Mouse (Mus musculus): ENCODE results near the gene Mxi1. TPM values are rescaled to one million over a fixed set of nuclear protein-coding genes. Genes with fewer than 3 reads are reported as not detected.
A peak's percentile ranks its signal among the peaks of the same experiment; 100 is the strongest.

The Mxi1 gene
- polyA plus RNA-seq, 1 experiment from 2014 or later = 59.6 TPM

DNA sequence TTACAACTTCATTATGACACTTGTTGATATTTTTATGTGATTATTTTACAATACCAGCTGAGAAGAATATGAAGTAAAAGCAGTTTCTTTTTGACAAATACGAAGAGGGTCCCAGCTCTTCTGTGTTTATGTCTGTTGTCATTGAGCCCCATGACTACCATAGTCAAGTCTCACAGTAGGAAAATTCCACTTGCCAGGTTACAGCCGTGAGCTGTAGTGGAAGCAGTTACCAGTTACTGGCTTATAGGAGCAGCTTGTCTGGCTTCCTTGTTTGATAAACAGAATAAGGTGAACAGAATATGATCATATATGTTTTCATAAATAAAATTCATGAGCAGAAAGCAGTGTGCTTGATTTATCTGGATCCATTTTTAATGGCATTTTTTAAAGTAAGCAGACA lies 54.2 kb downstream of the Mxi1 start:
- no peaks in the 10 kb centered on the region for H3K27me3 ChIP-seq (ENCODE audit: control insufficient read depth, insufficient read depth, low read length)
- DNase-seq (ENCODE audit: low spot score) (no peak), ATAC-seq (ENCODE audit: low FRiP score) (no peak)
- H3K4me3 ChIP-seq (ENCODE audit: low read depth, low read length) = no peak overlapping the region
- H3K4me1 ChIP-seq (replicated peaks; ENCODE audit: control insufficient read depth, insufficient read depth, low read length) = 0 out of 2 replicates have a peak, but pooled peaks cover 3% of the 10 kb centered on the region
- no peaks in the 10 kb centered on the region for H3K9me3 ChIP-seq (ENCODE audit: control insufficient read depth, low read length)
- H3K27ac ChIP-seq (ENCODE audit: low read depth, low read length) = no peak overlapping the region
- no peaks in the 10 kb centered on the region for H3K36me3 ChIP-seq (ENCODE audit: control insufficient read depth, insufficient read depth, low read length)
- no peak overlapping the region for H3K9ac ChIP-seq (ENCODE audit: low read depth, low read length)
- no peak overlapping the region for H3K4me2 ChIP-seq (replicated peaks; ENCODE audit: low read depth, low read length)
- 80% methylated on average over 2 of the region's 2 CpGs for WGBS

DNA sequence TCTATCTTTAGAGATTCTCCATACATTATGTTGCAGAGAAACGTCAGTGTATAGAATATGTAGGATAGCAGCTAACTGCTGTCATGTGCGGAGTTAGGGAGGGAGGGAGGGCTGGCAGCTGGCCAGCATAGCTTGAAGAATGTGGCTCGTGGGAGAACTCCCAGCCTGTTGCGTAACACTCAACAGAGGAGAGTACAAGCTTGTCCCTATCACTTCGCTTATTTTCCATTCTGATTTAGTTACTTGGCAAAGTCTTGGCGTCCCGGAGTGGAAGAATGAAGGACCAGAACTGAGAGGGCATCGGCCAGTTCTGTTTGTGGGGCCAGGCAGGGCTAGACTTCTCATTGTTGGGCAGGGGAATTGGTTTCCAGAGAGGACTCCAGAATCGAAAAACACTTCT lies 54.6 kb downstream of the Mxi1 start:
- no peak for ATAC-seq (ENCODE audit: low FRiP score)
- Histone ChIP-seq H3K27ac (ENCODE audit: low read depth, low read length) (no peak overlapping the region), H3K4me1 (replicated peaks; ENCODE audit: control insufficient read depth, insufficient read depth, low read length) (0 out of 2 replicates have a peak, but pooled peaks cover 3% of the 10 kb centered on the region), H3K27me3 (ENCODE audit: control insufficient read depth, insufficient read depth, low read length) (no peaks in the 10 kb centered on the region), H3K4me2 (replicated peaks; ENCODE audit: low read depth, low read length) (no peak overlapping the region), H3K4me3 (ENCODE audit: low read depth, low read length) (no peak overlapping the region), H3K9me3 (ENCODE audit: control insufficient read depth, low read length) (no peaks in the 10 kb centered on the region), H3K9ac (ENCODE audit: low read depth, low read length) (no peak overlapping the region), H3K36me3 (ENCODE audit: control insufficient read depth, insufficient read depth, low read length) (no peaks in the 10 kb centered on the region)
- whole genome bisulfite sequencing = 65% methylated on average over 9 of the region's 9 CpGs
- DNase-seq (ENCODE audit: low spot score) = peak; percentile 55

DNA sequence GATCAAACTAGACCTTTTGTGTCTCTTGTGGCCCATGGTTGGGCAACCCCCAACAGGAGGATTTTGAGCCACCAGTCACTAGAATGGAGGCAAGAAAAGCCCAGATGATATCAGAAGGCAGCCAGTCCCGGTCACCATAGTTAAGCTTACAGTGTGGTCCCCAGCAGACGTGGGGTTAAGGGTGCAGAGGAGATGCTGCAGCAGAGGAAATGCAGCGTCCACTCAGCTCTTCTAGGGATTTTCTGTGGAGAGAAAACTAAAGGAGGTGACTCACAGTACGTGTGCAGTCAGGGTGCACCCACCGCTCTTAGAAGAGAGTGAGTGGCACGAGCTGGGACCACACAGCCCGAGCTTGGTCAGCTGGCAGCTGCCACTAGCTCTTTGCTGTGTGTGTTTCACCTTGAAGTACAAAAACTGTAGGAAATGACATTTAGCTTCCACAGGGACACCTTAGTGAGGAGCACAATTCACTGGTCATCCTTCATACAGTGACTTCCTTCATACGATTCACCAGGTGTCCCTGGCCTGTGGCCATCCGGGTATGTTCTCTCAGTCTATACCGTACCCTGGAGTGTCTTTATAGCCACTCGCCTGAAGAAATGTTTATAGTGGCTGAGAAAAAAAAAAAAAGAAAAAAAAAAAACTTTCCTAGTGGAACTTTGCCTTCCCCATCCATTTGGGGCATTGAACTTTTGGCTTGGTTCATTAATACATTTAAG lies 55.9 kb downstream of the Mxi1 start:
- Histone ChIP-seq H3K4me3 (ENCODE audit: low read depth, low read length) (no peak overlapping the region), H3K27ac (ENCODE audit: low read depth, low read length) (no peak overlapping the region), H3K9ac (ENCODE audit: low read depth, low read length) (no peak overlapping the region), H3K36me3 (ENCODE audit: control insufficient read depth, insufficient read depth, low read length) (no peaks in the 10 kb centered on the region), H3K27me3 (ENCODE audit: control insufficient read depth, insufficient read depth, low read length) (no peaks in the 10 kb centered on the region), H3K4me2 (replicated peaks; ENCODE audit: low read depth, low read length) (no peak overlapping the region), H3K9me3 (ENCODE audit: control insufficient read depth, low read length) (no peaks in the 10 kb centered on the region), H3K4me1 (replicated peaks; ENCODE audit: control insufficient read depth, insufficient read depth, low read length) (0 out of 2 replicates have a peak, but pooled peaks cover 3% of the 10 kb centered on the region)
- DNase-seq (ENCODE audit: low spot score) (no peak), ATAC-seq (ENCODE audit: low FRiP score) (no peak)
- WGBS = 88% methylated on average over 11 of the region's 11 CpGs

DNA sequence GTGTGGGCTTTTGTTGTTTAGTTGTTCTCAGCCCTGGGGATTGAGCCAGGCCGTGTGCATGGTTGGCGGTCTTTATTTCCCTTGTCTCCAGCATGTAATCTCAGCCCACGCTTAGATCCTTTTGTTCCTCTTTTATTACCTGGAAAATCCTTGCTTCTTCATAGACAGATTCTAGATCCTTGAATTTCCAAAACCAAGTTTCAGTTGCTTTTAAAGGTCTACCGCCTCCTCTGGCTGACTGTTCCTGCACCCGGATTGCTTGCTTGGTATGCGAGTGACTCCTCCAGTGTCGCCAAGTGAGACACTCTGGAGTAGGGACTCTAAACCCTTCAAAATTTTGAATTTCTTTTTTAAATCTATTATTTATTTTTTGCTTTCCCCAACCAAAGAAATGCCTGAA lies 56.6 kb downstream of the Mxi1 start:
- ATAC-seq (ENCODE audit: low FRiP score) = no peak

DNA sequence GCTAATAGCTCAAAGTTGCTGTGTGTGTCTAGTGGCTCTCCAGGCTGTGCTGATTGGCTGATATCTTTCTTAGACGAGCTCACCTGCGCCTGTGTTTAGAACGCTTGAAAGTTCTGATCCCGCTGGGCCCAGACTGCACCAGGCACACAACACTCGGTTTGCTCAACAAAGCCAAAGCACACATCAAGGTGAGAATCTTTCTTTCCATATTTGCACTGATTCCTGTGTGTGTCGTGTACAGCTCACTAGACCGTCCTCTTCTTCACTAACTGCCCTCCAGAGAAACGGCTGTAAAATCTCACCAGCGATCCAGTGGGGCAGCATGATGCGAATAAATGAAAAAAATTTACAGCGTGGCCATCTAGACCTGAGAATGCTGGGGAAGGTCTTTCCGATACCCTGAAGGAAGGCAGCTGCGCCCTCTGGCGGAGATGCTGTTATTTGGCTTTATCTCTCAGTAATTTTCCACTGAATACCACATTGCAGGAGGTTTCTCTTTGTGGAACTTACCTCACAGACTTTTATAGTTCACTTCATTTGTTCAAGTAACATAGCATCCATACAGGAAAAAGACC lies 59.2 kb downstream of the Mxi1 start:
- 41% methylated on average over 14 of the region's 14 CpGs for WGBS
- H3K27me3 ChIP-seq (ENCODE audit: control insufficient read depth, insufficient read depth, low read length) = no peaks in the 10 kb centered on the region
- H3K4me3 ChIP-seq (ENCODE audit: low read depth, low read length) = no peak overlapping the region
- peak; percentile 89 for DNase-seq (ENCODE audit: low spot score)
- no peaks in the 10 kb centered on the region for H3K36me3 ChIP-seq (ENCODE audit: control insufficient read depth, insufficient read depth, low read length)
- no peak overlapping the region for H3K4me2 ChIP-seq (replicated peaks; ENCODE audit: low read depth, low read length)
- peak; percentile 56; the same call in 1 of the 2 replicates for ATAC-seq (ENCODE audit: low FRiP score)
- H3K9ac ChIP-seq (ENCODE audit: low read depth, low read length) = no peak overlapping the region
- no peak overlapping the region for H3K27ac ChIP-seq (ENCODE audit: low read depth, low read length)
- H3K9me3 ChIP-seq (ENCODE audit: control insufficient read depth, low read length) = no peaks in the 10 kb centered on the region
- 0 out of 2 replicates have a peak, but pooled peaks cover 3% of the 10 kb centered on the region for H3K4me1 ChIP-seq (replicated peaks; ENCODE audit: control insufficient read depth, insufficient read depth, low read length)

More for the DNA sequence above, 56.6 kb downstream of the Mxi1 start:
- Histone ChIP-seq H3K36me3 (ENCODE audit: control insufficient read depth, insufficient read depth, low read length) (no peaks in the 10 kb centered on the region), H3K4me1 (replicated peaks; ENCODE audit: control insufficient read depth, insufficient read depth, low read length) (0 out of 2 replicates have a peak, but pooled peaks cover 3% of the 10 kb centered on the region), H3K27ac (ENCODE audit: low read depth, low read length) (no peak overlapping the region), H3K4me3 (ENCODE audit: low read depth, low read length) (no peak overlapping the region), H3K9me3 (ENCODE audit: control insufficient read depth, low read length) (no peaks in the 10 kb centered on the region), H3K27me3 (ENCODE audit: control insufficient read depth, insufficient read depth, low read length) (no peaks in the 10 kb centered on the region), H3K4me2 (replicated peaks; ENCODE audit: low read depth, low read length) (no peak overlapping the region), H3K9ac (ENCODE audit: low read depth, low read length) (no peak overlapping the region)
- WGBS = 84% methylated on average over 7 of the region's 7 CpGs
- DNase-seq (ENCODE audit: low spot score) = no peak

DNA sequence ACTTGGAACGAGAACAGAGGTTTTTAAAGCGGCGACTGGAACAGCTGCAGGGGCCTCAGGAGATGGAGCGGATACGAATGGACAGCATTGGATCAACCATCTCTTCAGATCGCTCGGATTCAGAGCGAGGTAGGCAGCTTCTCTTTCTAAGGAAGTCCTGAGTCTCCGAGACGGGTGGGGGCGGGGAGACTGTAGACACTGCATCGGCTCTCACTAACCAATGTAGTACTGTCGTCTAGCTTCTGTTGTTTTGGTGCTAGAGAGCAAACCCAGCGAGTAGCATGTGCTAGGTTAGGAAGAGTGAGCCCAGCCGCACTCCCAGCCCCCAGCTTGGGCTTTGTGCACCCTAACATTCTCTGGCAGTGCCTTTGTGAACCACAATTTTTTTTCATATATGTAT lies 59.9 kb downstream of the Mxi1 start:
- H3K9me3 ChIP-seq (ENCODE audit: control insufficient read depth, low read length) = no peaks in the 10 kb centered on the region
- no peak overlapping the region for H3K4me2 ChIP-seq (replicated peaks; ENCODE audit: low read depth, low read length)
- ATAC-seq (ENCODE audit: low FRiP score) = no peak
- no peak for DNase-seq (ENCODE audit: low spot score)
- H3K27me3 ChIP-seq (ENCODE audit: control insufficient read depth, insufficient read depth, low read length) = no peaks in the 10 kb centered on the region
- no peak overlapping the region; the same call in 1 of the 2 replicates for H3K27ac ChIP-seq (ENCODE audit: low read depth, low read length)
- no peaks in the 10 kb centered on the region for H3K4me1 ChIP-seq (replicated peaks; ENCODE audit: control insufficient read depth, insufficient read depth, low read length)
- H3K4me3 ChIP-seq (ENCODE audit: low read depth, low read length) = no peak overlapping the region
- no peak overlapping the region for H3K9ac ChIP-seq (ENCODE audit: low read depth, low read length)
- H3K36me3 ChIP-seq (ENCODE audit: control insufficient read depth, insufficient read depth, low read length) = no peaks in the 10 kb centered on the region
- 82% methylated on average over 15 of the region's 15 CpGs for WGBS

DNA sequence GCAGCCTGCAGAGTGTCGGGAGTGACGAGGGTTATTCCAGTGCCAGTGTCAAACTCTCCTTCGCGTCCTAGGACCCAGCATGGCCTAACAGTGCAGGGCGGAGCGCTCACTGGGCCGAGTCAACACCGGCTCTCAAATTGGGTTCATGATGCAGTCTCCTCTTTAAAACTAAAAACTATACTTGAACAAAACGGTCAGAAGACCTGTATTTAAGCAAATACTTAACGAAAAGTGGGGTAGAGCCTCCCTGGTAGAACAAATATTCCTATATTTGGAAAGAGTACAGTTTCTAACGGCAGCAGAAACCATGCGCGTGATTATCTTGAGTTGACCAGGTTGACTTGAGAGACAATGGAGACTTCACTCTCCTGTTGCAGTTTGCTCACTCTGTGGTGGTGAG lies 61.3 kb downstream of the Mxi1 start, which contains the start of gene Gm10197:
Gm10197 (minus strand) TSS at position 101 of the 400 bp plus-strand sequence.
- WGBS = 91% methylated on average over 13 of the region's 13 CpGs
- no peaks in the 10 kb centered on the region for H3K36me3 ChIP-seq (ENCODE audit: control insufficient read depth, insufficient read depth, low read length)

DNA sequence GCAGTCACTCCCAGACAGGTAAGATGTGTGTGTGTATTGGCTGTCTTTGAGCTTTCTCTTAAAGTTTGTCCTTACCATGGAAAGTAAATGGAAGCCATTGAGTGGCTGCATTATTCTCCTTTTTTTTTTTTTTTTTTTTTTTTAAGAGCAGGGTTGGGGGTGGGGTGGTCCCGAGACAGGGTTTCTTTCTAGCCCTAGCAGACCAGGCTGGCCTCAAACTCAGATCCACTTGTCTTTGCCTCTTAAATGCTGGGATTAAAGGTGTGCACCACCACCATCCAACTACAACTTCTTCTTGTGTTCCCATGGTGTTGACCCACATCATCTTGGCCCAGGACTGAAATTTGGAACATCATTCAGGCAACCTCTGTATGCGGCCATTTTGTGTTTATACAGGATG lies 63.3 kb downstream of the Mxi1 start:
- no peaks in the 10 kb centered on the region for H3K36me3 ChIP-seq (ENCODE audit: control insufficient read depth, insufficient read depth, low read length)
- ATAC-seq (ENCODE audit: low FRiP score) (no peak), DNase-seq (ENCODE audit: low spot score) (no peak)
- no peak overlapping the region for H3K4me3 ChIP-seq (ENCODE audit: low read depth, low read length)
- WGBS = 95% methylated on average over 2 of the region's 2 CpGs
- H3K9me3 ChIP-seq (ENCODE audit: control insufficient read depth, low read length) = no peaks in the 10 kb centered on the region
- H3K4me2 ChIP-seq (replicated peaks; ENCODE audit: low read depth, low read length) = no peak overlapping the region
- H3K4me1 ChIP-seq (replicated peaks; ENCODE audit: control insufficient read depth, insufficient read depth, low read length) = no peaks in the 10 kb centered on the region
- no peaks in the 10 kb centered on the region for H3K27me3 ChIP-seq (ENCODE audit: control insufficient read depth, insufficient read depth, low read length)
- no peak overlapping the region for H3K27ac ChIP-seq (ENCODE audit: low read depth, low read length)
- H3K9ac ChIP-seq (ENCODE audit: low read depth, low read length) = no peak overlapping the region

More for the DNA sequence above, 61.3 kb downstream of the Mxi1 start, which contains the start of gene Gm10197:
- Histone ChIP-seq H3K4me1 (replicated peaks; ENCODE audit: control insufficient read depth, insufficient read depth, low read length) (no peaks in the 10 kb centered on the region), H3K9ac (ENCODE audit: low read depth, low read length) (no peak within 1 kb of the TSS), H3K27me3 (ENCODE audit: control insufficient read depth, insufficient read depth, low read length) (no peaks in the 10 kb centered on the region), H3K9me3 (ENCODE audit: control insufficient read depth, low read length) (no peaks in the 10 kb centered on the region), H3K4me3 (ENCODE audit: low read depth, low read length) (no peak within 1 kb of the TSS), H3K27ac (ENCODE audit: low read depth, low read length) (no peak within 1 kb of the TSS), H3K4me2 (replicated peaks; ENCODE audit: low read depth, low read length) (no peak within 1 kb of the TSS)
- DNase-seq (ENCODE audit: low spot score) = no peak
- no peak for ATAC-seq (ENCODE audit: low FRiP score)

DNA sequence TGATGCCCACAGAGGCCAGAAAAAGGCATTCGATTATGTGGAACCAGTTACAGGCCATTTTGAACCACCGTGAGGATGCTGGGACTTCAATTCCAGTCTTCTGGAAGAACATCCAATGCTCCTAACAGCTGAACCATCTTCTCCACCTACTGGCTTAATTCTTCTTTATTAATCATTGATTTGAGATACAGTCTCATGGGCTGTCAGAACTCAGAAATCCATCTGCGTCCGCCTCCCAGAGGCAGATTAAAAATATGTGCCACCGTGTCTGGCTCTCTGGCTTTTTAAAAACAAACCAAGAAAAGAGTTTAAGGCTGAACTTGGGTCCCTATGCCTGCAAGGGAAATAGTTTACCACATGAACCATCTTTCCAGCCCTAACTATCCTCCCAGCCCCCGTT lies 65.0 kb downstream of the Mxi1 start:
- no peak overlapping the region for H3K27ac ChIP-seq (ENCODE audit: low read depth, low read length)
- 0 out of 2 replicates have a peak, but pooled peaks cover 2% of the 10 kb centered on the region for H3K36me3 ChIP-seq (ENCODE audit: control insufficient read depth, insufficient read depth, low read length)
- no peak for DNase-seq (ENCODE audit: low spot score)
- no peak for ATAC-seq (ENCODE audit: low FRiP score)
- H3K4me2 ChIP-seq (replicated peaks; ENCODE audit: low read depth, low read length) = no peak overlapping the region
- H3K9ac ChIP-seq (ENCODE audit: low read depth, low read length) = no peak overlapping the region
- H3K9me3 ChIP-seq (ENCODE audit: control insufficient read depth, low read length) = no peaks in the 10 kb centered on the region
- no peaks in the 10 kb centered on the region for H3K27me3 ChIP-seq (ENCODE audit: control insufficient read depth, insufficient read depth, low read length)
- H3K4me1 ChIP-seq (replicated peaks; ENCODE audit: control insufficient read depth, insufficient read depth, low read length) = no peaks in the 10 kb centered on the region
- no peak overlapping the region for H3K4me3 ChIP-seq (ENCODE audit: low read depth, low read length)
- WGBS = 90% methylated on average over 6 of the region's 6 CpGs

Measured in hindbrain, embryonic 11.5 days (tissue).